Mouse (Mus musculus) megakaryocyte, embryonic 14.5 days (primary cell): ENCODE results near the gene Psma7. TPM values are rescaled to one million over a fixed set of nuclear protein-coding genes. Genes with fewer than 3 reads are reported as not detected.

Source experiments
- H3K27me3 ChIP-seq: replicated peaks from 2 replicates; pipeline ENCODE3; 2012; ENCODE audit warnings: inconsistent platforms
- H3K36me3 ChIP-seq: replicated peaks from 2 replicates; pipeline ENCODE3; 2012; ENCODE audit warnings: low read length, inconsistent platforms, mixed read lengths
- H3K4me1 ChIP-seq: 2 replicates; pipeline ENCODE4 v1.6.1; 2012; ENCODE audit warnings: inconsistent platforms
- H3K4me3 ChIP-seq: replicated peaks from 2 replicates; pipeline ENCODE3; 2012; ENCODE audit warnings: moderate library complexity, mild to moderate bottlenecking, inconsistent platforms
- H3K9me3 ChIP-seq: 2 replicates; pipeline ENCODE4 v1.6.1; 2012; ENCODE audit warnings: inconsistent platforms
- FLI1 ChIP-seq: IDR thresholded peaks from 2 replicates; pipeline ENCODE4 v1.6.1; 2012; ENCODE audit warnings: low read length, inconsistent platforms, mixed read lengths
- GATA1 ChIP-seq: IDR thresholded peaks from 3 replicates; pipeline ENCODE4 v1.6.1; 2012; ENCODE audit warnings: mixed read lengths, low read length, inconsistent platforms, borderline replicate concordance
- polyA plus RNA-seq: library from polyadenylated mRNA; stranded (reverse); fragments of >175 nt; gene quantifications from 2 replicates; pipeline ENCODE4 v1.2.3, GENCODE M21; 2012; ENCODE audit warnings: low replicate concordance; ENCODE audit not compliant: insufficient read depth

The Psma7 gene
- polyA plus RNA-seq, 1 experiment, result 97.9 TPM

DNA sequence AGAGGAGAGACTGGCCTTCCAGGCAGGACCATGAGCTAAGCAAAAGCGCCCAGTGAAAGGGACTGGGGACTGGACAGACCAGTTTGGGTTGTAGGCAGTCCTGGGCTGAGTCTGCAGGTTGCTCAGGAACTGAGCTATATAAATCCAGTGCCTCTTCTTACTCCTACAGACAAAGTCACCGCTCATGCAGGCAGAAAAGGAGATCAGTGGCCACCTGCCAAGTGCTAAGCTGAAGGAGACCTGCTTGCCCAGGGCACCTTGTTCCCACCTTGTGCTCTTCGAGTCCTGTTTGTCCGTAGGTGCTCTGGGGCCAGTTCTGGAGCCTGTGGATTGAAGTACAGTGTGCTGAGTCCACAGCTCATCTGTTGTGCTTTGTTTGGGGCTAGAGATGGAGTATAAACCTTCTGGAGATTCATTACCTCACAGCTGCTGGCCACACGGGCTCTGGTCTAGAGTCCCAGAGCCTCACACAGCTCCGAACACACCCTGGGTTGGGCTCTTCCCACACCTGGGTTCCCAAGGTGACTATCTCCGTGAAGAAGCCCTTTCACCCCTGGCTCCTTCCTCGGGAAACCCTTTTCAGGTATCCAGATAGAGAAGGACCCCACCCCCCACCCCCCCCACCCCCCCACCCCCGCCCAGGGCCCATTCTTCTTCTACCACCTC, 35.7 kb downstream of the Psma7 start:
- TF ChIP-seq GATA1, result no peak
- no peak for TF ChIP-seq FLI1
- Histone ChIP-seq H3K9me3 (peaks cover 25% of the 10 kb centered on the region), H3K36me3 (no peaks in the 10 kb centered on the region), H3K27me3 (peaks cover 39% of the 10 kb centered on the region), H3K4me1 (0 out of 2 replicates have a peak, but pooled peaks cover 3% of the 10 kb centered on the region), H3K4me3 (no peak overlapping the region)

DNA sequence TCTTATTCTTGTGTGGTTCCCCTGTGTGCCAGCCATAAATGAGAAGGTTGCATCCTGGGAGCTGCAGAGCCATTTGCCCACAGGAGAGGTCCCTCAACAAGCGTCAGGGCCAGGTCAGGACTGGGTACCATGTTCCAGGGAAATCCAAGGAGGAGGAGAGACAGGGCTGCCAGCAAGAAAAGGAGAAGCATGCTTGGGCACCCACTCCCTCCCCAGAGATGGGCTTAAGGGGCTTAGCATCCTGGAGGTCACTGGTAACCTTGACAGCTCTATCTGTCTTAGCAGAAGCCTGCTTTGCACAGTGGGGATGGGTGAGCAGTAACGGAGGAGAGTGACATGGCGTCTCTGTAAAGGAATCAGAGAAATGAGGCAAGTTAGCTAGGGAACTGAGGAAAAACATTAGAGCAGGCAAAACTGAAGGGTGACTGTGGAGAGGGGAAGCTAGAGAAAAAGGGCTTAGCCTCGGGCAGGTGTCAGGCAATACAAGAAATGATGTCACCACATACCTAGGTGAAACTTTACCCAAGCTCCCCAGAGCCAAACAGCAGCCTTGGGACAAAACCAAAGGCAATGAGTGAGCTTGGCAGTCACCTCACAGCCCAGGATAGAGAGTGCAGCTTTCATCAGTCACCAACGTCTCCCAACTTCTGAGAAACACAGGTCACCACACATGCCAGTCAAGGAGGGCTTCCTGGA, 36.4 kb downstream of the Psma7 start:
- Histone ChIP-seq H3K27me3 (peaks cover 39% of the 10 kb centered on the region), H3K4me1 (0 out of 2 replicates have a peak, but pooled peaks cover 3% of the 10 kb centered on the region), H3K4me3 (no peak overlapping the region), H3K9me3 (peaks cover 25% of the 10 kb centered on the region), H3K36me3 (no peaks in the 10 kb centered on the region)
- TF ChIP-seq GATA1 (no peak), FLI1 (no peak)

DNA sequence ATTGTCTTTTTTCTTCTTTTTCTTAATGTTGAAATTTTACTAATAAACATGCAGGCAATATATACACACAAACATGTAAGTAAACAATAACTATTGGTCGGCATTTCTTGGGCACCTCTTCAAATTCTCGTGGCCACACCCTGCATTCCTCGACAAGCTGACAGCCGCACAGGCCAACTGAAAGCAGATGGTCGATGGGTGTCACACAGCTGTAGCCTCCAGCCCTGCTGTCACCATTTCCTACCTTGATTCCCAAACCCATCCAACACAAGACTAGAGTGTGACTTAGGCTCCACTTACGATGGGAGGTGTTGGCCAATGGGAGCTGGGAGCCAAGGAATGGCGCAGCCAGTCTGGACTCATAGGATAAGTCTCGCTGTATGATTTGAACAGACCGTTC, 40.6 kb downstream of the Psma7 start:
- peaks cover 32% of the 10 kb centered on the region for H3K27me3 ChIP-seq
- no peak for TF ChIP-seq FLI1
- no peak for TF ChIP-seq GATA1
- no peak overlapping the region for H3K4me3 ChIP-seq
- peaks cover 8% of the 10 kb centered on the region; the same call in 1 of the 2 replicates for H3K4me1 ChIP-seq
- H3K9me3 ChIP-seq, result no peaks in the 10 kb centered on the region
- H3K36me3 ChIP-seq, result no peaks in the 10 kb centered on the region

DNA sequence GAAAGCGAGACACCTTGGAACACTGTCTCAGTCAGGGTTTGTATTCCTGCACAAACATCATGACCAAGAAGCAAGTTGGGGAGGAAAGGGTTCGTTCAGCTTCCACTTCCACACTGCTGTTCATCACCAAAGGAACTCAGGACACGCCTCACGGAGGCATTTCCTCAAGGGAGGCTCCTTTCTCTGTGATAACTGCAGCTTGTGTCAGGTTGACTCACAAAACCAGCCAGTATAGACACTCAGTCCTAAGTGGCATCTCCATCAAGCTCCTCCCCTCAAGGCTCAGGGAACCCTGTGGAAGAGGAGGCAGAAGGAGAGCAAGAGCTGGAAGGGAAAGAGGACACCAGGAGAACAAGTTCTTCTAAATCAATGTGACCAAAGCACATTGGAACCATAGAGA, 43.8 kb downstream of the Psma7 start:
- no peak overlapping the region for H3K4me3 ChIP-seq
- no peaks in the 10 kb centered on the region for H3K9me3 ChIP-seq
- peaks cover 13% of the 10 kb centered on the region for H3K27me3 ChIP-seq
- H3K4me1 ChIP-seq, result peaks cover 5% of the 10 kb centered on the region; the same call in 1 of the 2 replicates
- no peaks in the 10 kb centered on the region for H3K36me3 ChIP-seq
- no peak for TF ChIP-seq FLI1
- no peak for TF ChIP-seq GATA1

DNA sequence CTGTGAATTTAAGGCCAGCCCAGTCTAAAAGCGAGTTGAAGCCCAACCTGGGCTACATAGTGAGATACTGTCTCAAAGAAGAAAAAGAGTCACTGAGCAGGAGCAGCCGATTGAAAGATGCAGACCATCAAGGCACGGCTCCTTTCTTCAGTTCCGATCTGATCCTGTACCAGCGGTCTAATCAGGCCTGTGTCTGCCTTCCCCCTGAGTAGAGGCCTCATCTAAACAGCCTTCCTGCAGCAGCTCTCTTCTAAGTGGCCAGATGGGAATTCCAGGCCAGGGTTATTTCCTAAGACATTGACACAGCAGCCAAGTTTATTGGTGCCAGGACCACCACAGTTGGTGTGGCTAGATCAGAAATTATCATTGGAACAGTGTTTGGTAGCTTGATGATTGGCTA, 49.2 kb downstream of the Psma7 start:
- Histone ChIP-seq H3K4me1 (peaks cover 10% of the 10 kb centered on the region), H3K9me3 (no peaks in the 10 kb centered on the region), H3K27me3 (peaks cover 5% of the 10 kb centered on the region), H3K4me3 (no peak overlapping the region), H3K36me3 (no peaks in the 10 kb centered on the region)
- TF ChIP-seq GATA1 (no peak), FLI1 (no peak)

DNA sequence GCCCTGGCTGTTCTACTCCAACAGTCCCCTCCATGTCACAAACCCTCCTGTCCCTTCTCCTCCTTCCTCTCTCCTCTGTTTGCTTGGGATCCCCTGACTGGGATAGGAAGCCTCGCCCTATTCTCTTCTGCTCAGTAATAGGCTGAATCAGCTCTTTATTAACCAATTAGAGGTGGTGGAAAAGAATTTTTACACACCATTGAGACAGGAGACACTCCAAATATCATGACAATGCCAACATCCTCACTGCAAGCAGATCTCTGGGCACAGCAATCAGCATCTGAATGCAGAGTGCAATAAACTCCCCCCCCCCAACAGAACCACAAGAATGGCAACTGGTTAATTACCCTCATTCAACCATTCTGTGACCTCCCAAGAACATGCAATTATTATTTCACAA, 53.1 kb downstream of the Psma7 start:
- Histone ChIP-seq H3K36me3 (no peaks in the 10 kb centered on the region), H3K27me3 (peaks cover 23% of the 10 kb centered on the region), H3K9me3 (no peaks in the 10 kb centered on the region), H3K4me3 (no peak overlapping the region), H3K4me1 (peaks cover 17% of the 10 kb centered on the region)
- TF ChIP-seq GATA1 (no peak), FLI1 (no peak)

DNA sequence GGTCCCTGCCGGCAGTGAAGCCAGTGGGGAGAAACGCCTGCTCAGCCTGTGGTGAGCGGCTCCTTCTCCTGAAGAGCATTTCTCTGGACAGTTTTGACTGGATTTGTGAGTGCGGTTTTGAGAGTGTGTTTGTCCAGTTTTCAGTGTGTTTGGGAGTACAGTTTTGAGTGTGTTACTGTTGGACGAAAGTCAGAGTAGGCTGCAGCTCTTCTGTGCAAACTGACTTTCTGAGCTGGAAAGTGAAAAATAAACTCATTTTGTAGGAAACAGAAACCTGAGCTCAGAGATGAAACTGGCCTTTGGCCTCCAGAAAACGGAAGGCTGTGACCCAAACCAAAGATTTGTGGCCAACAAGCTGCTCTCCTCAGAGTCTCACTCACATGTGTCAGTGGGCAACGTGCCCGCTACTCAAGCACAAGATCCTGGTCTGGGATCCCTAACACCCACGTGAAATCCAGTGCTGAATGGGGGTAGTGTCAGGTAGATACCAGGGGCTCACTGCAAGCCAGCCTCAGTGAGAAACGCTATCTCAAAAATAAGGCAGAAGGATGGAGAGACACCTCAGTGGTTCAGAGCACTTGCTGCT, 55.7 kb downstream of the Psma7 start:
- H3K27me3 ChIP-seq, result peaks cover 27% of the 10 kb centered on the region
- no peak overlapping the region for H3K4me3 ChIP-seq
- no peaks in the 10 kb centered on the region for H3K36me3 ChIP-seq
- H3K4me1 ChIP-seq, result peaks cover 24% of the 10 kb centered on the region
- no peak for TF ChIP-seq FLI1
- TF ChIP-seq GATA1, result no peak
- H3K9me3 ChIP-seq, result no peaks in the 10 kb centered on the region

Other genes starting within 250 kb of the Psma7 start
- gene Taf4, start 65.8 kb downstream of the Psma7 start, polyA plus RNA-seq, result 9.1 and 14.6 TPM in 2 replicates
- 17.3 and 46.0 TPM in 2 replicates for gene Lsm14b, start 17.4 kb downstream of the Psma7 start, polyA plus RNA-seq
- 0.54 and 0.75 TPM in 2 replicates for gene Ss18l1, start 76 bp upstream of the Psma7 start, polyA plus RNA-seq
- 2.3 and 13.9 TPM in 2 replicates for gene Mtg2, start 28.2 kb upstream of the Psma7 start, polyA plus RNA-seq
- gene Hrh3, start 62.1 kb upstream of the Psma7 start, polyA plus RNA-seq, result not detected in 2 replicates
- 6.4 and 18.4 TPM in 2 replicates for gene Osbpl2, start 76.9 kb upstream of the Psma7 start, polyA plus RNA-seq
- gene Adrm1, start 129.1 kb upstream of the Psma7 start, polyA plus RNA-seq, result 509 and 1,399 TPM in 2 replicates
- 0.23 and 3.4 TPM in 2 replicates for gene Lama5, start 183.4 kb upstream of the Psma7 start, polyA plus RNA-seq
- gene Rps21, start 214.9 kb upstream of the Psma7 start, polyA plus RNA-seq, result 99.7 and 1,213 TPM in 2 replicates
- gene Cables2, start 231.1 kb upstream of the Psma7 start, polyA plus RNA-seq, result 8.4 and 46.3 TPM in 2 replicates
- gene Rbbp8nl, start 247.4 kb upstream of the Psma7 start, polyA plus RNA-seq, result 0.96 TPM in 1 of 2 replicates, not detected in the other